Comparison of ENCODE assay signal across 11 mouse cellular contexts in the genomic region with DNA sequence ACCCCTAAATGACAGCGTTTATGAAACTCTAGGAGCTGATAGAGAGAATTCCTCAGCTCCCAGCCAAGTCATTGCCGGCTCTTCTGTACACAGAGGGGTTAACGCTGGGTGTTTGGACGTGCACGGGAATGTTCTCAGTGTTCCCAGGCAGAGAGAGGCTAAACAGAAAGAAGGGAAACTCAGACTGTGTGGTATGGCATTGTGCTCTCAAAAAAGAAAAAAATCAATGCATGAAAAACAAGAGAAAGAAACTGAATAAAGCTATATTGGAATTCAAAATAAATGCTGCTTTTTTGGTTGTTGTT.
DNase-seq lines count a peak whose midpoint lies in the region; ATAC-seq lines count a peak whose summit lies in the region.
"Had no signal": no experiment of that assay in that cellular context is flagged by ENCODE, and none has a peak within 500 bp of the region (broad histone marks: within the 10 kb centered on the region; RNA-seq: fewer than 3 reads in every experiment).

No protein-coding gene starts in this region.

- 48% methylated on average over 5 of the region's 5 CpGs for WGBS in hindbrain, embryonic 14.5 days
- WGBS in hindbrain, embryonic 10.5 days: 50% methylated on average over 5 of the region's 5 CpGs
- WGBS in midbrain, embryonic 11.5 days: 61% methylated on average over 5 of the region's 5 CpGs
- WGBS in midbrain, embryonic 15.5 days: 45% methylated on average over 5 of the region's 5 CpGs
- WGBS in intestine, embryonic 15.5 days: 11% methylated on average over 5 of the region's 5 CpGs

- H3K27me3 ChIP-seq in hindbrain, embryonic 14.5 days (ENCODE audit: control insufficient read depth, insufficient read depth, low read length): no peaks in the 10 kb centered on the region
- no peaks in the 10 kb centered on the region for H3K27me3 ChIP-seq in hindbrain, embryonic 10.5 days (ENCODE audit: insufficient read depth, poor library complexity, severe bottlenecking)
- H3K27me3 ChIP-seq in midbrain, embryonic 11.5 days (ENCODE audit: control insufficient read depth, insufficient read depth, low read length): no peaks in the 10 kb centered on the region
- no peaks in the 10 kb centered on the region for H3K27me3 ChIP-seq in midbrain, embryonic 15.5 days (replicated peaks)
- no peaks in the 10 kb centered on the region for H3K27me3 ChIP-seq in intestine, embryonic 15.5 days (replicated peaks)

- no peak overlapping the region for H3K9ac ChIP-seq in hindbrain, embryonic 14.5 days
- H3K9ac ChIP-seq in midbrain, embryonic 11.5 days (ENCODE audit: low read length): no peak overlapping the region
- no peak overlapping the region for H3K9ac ChIP-seq in midbrain, embryonic 15.5 days
- H3K9ac ChIP-seq in intestine, embryonic 15.5 days: no peak overlapping the region

- peak overlapping the region; percentile 61 for H3K27ac ChIP-seq in hindbrain, embryonic 14.5 days
- H3K27ac ChIP-seq in hindbrain, embryonic 10.5 days: no peak overlapping the region
- no peak overlapping the region for H3K27ac ChIP-seq in midbrain, embryonic 11.5 days (ENCODE audit: low read depth, low read length)
- H3K27ac ChIP-seq in midbrain, embryonic 15.5 days: no peak overlapping the region
- no peak overlapping the region; the same call in 1 of the 2 replicates for H3K27ac ChIP-seq in intestine, embryonic 15.5 days
- H3K27ac ChIP-seq: macrophage had no signal

- no peak overlapping the region for H3K4me2 ChIP-seq in hindbrain, embryonic 14.5 days (replicated peaks)
- no peak overlapping the region for H3K4me2 ChIP-seq in midbrain, embryonic 11.5 days
- H3K4me2 ChIP-seq in midbrain, embryonic 15.5 days: no peak overlapping the region
- H3K4me2 ChIP-seq in intestine, embryonic 15.5 days (replicated peaks): no peak overlapping the region

- no peak for ATAC-seq in hindbrain, embryonic 14.5 days (ENCODE audit: low FRiP score)
- ATAC-seq in midbrain, embryonic 11.5 days (ENCODE audit: low FRiP score): no peak
- ATAC-seq in midbrain, embryonic 15.5 days (replicated peaks): no peak
- ATAC-seq in intestine, embryonic 15.5 days: peak; percentile 91

- no peak for DNase-seq in hindbrain, embryonic 14.5 days (ENCODE audit: low spot score)
- no peak for DNase-seq in hindbrain, embryonic 10.5 days (ENCODE audit: low spot score)
- DNase-seq in midbrain, embryonic 11.5 days (ENCODE audit: low spot score, missing footprints): peak; percentile 84
- no peak for DNase-seq in adrenal gland, postnatal 25 days
- no peak for DNase-seq in urinary bladder, postnatal 4 days (ENCODE audit: low spot score in 2 of 2)
- DNase-seq: cerebellum, adult 2 months; kidney, adult 18-20 months; thymus, postnatal 14 days had no signal

- no peaks in the 10 kb centered on the region for H3K9me3 ChIP-seq in hindbrain, embryonic 14.5 days (ENCODE audit: control insufficient read depth, low read length)
- H3K9me3 ChIP-seq in hindbrain, embryonic 10.5 days: no peaks in the 10 kb centered on the region
- no peaks in the 10 kb centered on the region for H3K9me3 ChIP-seq in midbrain, embryonic 11.5 days (ENCODE audit: control insufficient read depth, low read length)
- no peaks in the 10 kb centered on the region for H3K9me3 ChIP-seq in midbrain, embryonic 15.5 days
- H3K9me3 ChIP-seq in intestine, embryonic 15.5 days: no peaks in the 10 kb centered on the region

- no peaks in the 10 kb centered on the region for H3K36me3 ChIP-seq in hindbrain, embryonic 14.5 days (replicated peaks; ENCODE audit: control insufficient read depth, insufficient read depth)
- no peaks in the 10 kb centered on the region for H3K36me3 ChIP-seq in hindbrain, embryonic 10.5 days
- no peaks in the 10 kb centered on the region for H3K36me3 ChIP-seq in midbrain, embryonic 11.5 days (ENCODE audit: control insufficient read depth, insufficient read depth, low read length)
- H3K36me3 ChIP-seq in midbrain, embryonic 15.5 days (replicated peaks): no peaks in the 10 kb centered on the region
- H3K36me3 ChIP-seq in intestine, embryonic 15.5 days: no peaks in the 10 kb centered on the region

- no peak overlapping the region for H3K4me3 ChIP-seq in hindbrain, embryonic 14.5 days (replicated peaks; ENCODE audit: low read length)
- no peak overlapping the region for H3K4me3 ChIP-seq in hindbrain, embryonic 10.5 days
- no peak overlapping the region for H3K4me3 ChIP-seq in midbrain, embryonic 11.5 days (ENCODE audit: low read depth, low read length)
- H3K4me3 ChIP-seq in midbrain, embryonic 15.5 days: no peak overlapping the region
- H3K4me3 ChIP-seq in intestine, embryonic 15.5 days (replicated peaks): no peak overlapping the region

- H3K4me1 ChIP-seq in hindbrain, embryonic 14.5 days (replicated peaks; ENCODE audit: control insufficient read depth, insufficient read depth, low read length): peaks cover 7% of the 10 kb centered on the region; the same call in 1 of the 2 replicates
- H3K4me1 ChIP-seq in hindbrain, embryonic 10.5 days (replicated peaks): no peaks in the 10 kb centered on the region
- H3K4me1 ChIP-seq in midbrain, embryonic 11.5 days (ENCODE audit: control insufficient read depth, insufficient read depth, low read length): no peaks in the 10 kb centered on the region
- H3K4me1 ChIP-seq in midbrain, embryonic 15.5 days: no peaks in the 10 kb centered on the region
- H3K4me1 ChIP-seq in intestine, embryonic 15.5 days (replicated peaks): peaks cover 2% of the 10 kb centered on the region; the same call in 1 of the 2 replicates
